Mouse (Mus musculus): ENCODE data around the gene Prdx4. TPM values are rescaled to one million over a fixed set of nuclear protein-coding genes. Genes with fewer than 3 reads are reported as not detected.

Gene Prdx4
- polyA plus RNA-seq, 1 experiment from 2014 or later = 137 TPM

Other genes starting within 250 kb of the Prdx4 start
- gene Magea2, start 247.1 kb downstream of the Prdx4 start, polyA plus RNA-seq (2016; fragmentation: Nextera tagmentation; extraction: Ambion mirVana) = not detected in 2 replicates
- gene Cldn34b2, start 212.3 kb downstream of the Prdx4 start, polyA plus RNA-seq (2016; fragmentation: Nextera tagmentation; extraction: Ambion mirVana) = not detected in 2 replicates
- 58.6 and 63.2 TPM in 2 replicates for gene Sat1, start 124.3 kb downstream of the Prdx4 start, polyA plus RNA-seq (2016; fragmentation: Nextera tagmentation; extraction: Ambion mirVana)
- gene Acot9, start 78.3 kb downstream of the Prdx4 start, polyA plus RNA-seq (2016; fragmentation: Nextera tagmentation; extraction: Ambion mirVana) = 16.0 and 17.1 TPM in 2 replicates

Measured in liver, embryonic 12.5 days (tissue).